20 mouse cellular contexts compared by ENCODE assay signal in genomic region chr10:94922848-94923247, GRCm38 (mm10). TPM values are rescaled to one million over a fixed set of nuclear protein-coding genes. Genes with fewer than 3 reads are reported as not detected.
A peak's percentile ranks its signal among the peaks of the same experiment; 100 is the strongest.
DNase-seq lines count a peak whose midpoint lies in the region; ATAC-seq and TF ChIP-seq lines count a peak whose summit lies in the region.
"Had no signal": no experiment of that assay in that cellular context is flagged by ENCODE, and none has a peak within 500 bp of the region (broad histone marks: within the 10 kb centered on the region; RNA-seq: fewer than 3 reads in every experiment).

No protein-coding gene starts in this region.

- no peak for ATAC-seq in heart, embryonic 16.5 days (replicated peaks; ENCODE audit: extremely low read depth, insufficient read depth, low FRiP score)
- no peak for ATAC-seq in liver, embryonic 13.5 days (ENCODE audit: low read depth)

- no peaks in the 10 kb centered on the region for H3K27me3 ChIP-seq in heart, embryonic 16.5 days (ENCODE audit: control insufficient read depth, insufficient read depth, low read length)
- H3K27me3 ChIP-seq in CH12.LX (replicated peaks) (no peaks in the 10 kb centered on the region), MEL (ENCODE audit: control insufficient read depth in 1 of 2, insufficient read depth in 2 of 2, low read length in 2 of 2) (no peaks in the 10 kb centered on the region)
- no peaks in the 10 kb centered on the region for H3K27me3 ChIP-seq in liver, embryonic 13.5 days
- H3K27me3 ChIP-seq in limb, embryonic 10.5 days (ENCODE audit: low read depth, poor library complexity, severe bottlenecking) = no peaks in the 10 kb centered on the region
- H3K27me3 ChIP-seq: embryonic facial prominence, embryonic 13.5 days; limb, embryonic 13.5 days; neural tube, embryonic 15.5 days had no signal

- peaks cover 8% of the 10 kb centered on the region; the same call in 1 of the 2 replicates for H3K79me2 ChIP-seq in CH12.LX (replicated peaks; ENCODE audit: control insufficient read depth, extremely low read depth, insufficient read depth, poor library complexity, severe bottlenecking)
- peaks cover 8% of the 10 kb centered on the region for H3K79me2 ChIP-seq in MEL (ENCODE audit: control insufficient read depth, insufficient read depth, low read length, poor library complexity)

- TF ChIP-seq POLR2A in CH12.LX (IDR thresholded peaks at IDR 0.05; ENCODE audit: low read depth, low read length) (no peak; the same call in 1 of the 2 replicates), MEL (IDR thresholded peaks at IDR 0.05; ENCODE audit: control insufficient read depth in 1 of 2, insufficient read depth in 1 of 2, low read depth in 1 of 2, low read length in 2 of 2, poor library complexity in 1 of 2) (no peak)

- no peaks in the 10 kb centered on the region for H3K36me3 ChIP-seq in heart, embryonic 16.5 days (ENCODE audit: control insufficient read depth, insufficient read depth)
- H3K36me3 ChIP-seq in CH12.LX (replicated peaks in 1 of 2; ENCODE audit: control insufficient read depth in 1 of 2, insufficient read depth in 1 of 2, low read length in 1 of 2) (peaks cover 0 to 7% of the 10 kb centered on the region in 2 experiments), MEL (ENCODE audit: control insufficient read depth in 1 of 2, insufficient read depth in 2 of 2, low read length in 2 of 2) (peaks cover 5 to 48% of the 10 kb centered on the region in 2 experiments)
- H3K36me3 ChIP-seq in liver, embryonic 13.5 days = no peaks in the 10 kb centered on the region
- H3K36me3 ChIP-seq in limb, embryonic 10.5 days = no peaks in the 10 kb centered on the region
- H3K36me3 ChIP-seq: embryonic facial prominence, embryonic 13.5 days; limb, embryonic 13.5 days had no signal

- TF ChIP-seq CTCF in CH12.LX (conservative IDR thresholded peaks at IDR 0.05 in 1 of 2, IDR thresholded peaks at IDR 0.05 in 1 of 2; ENCODE audit: low read depth in 2 of 2, low read length in 2 of 2) (no peak), MEL (IDR thresholded peaks at IDR 0.05 in 2 of 3, conservative IDR thresholded peaks at IDR 0.05 in 1 of 3; ENCODE audit: control insufficient read depth in 1 of 3, insufficient read depth in 1 of 3, low read depth in 2 of 3, low read length in 3 of 3, poor library complexity in 1 of 3, severe bottlenecking in 1 of 3) (no peak)

- no peak for TF ChIP-seq EP300 in CH12.LX (IDR thresholded peaks at IDR 0.05; ENCODE audit: low read length)
- no peak for TF ChIP-seq EP300 in MEL (IDR thresholded peaks at IDR 0.05; ENCODE audit: low read depth in 1 of 2, low read length in 2 of 2)

- in situ Hi-C loops in CH12.LX (cut with MboI; ENCODE audit: low pct_ligation_motif_present, low pct_unique_long_range_greater_than_20kb, low sequenced_read_pairs) = loop anchor here (5.0 kb wide), 1 partner anchor 71 kb away; no protein-coding TSS in a partner anchor

- TF ChIP-seq RAD21 in CH12.LX (IDR thresholded peaks at IDR 0.05; ENCODE audit: low read depth, low read length) (no peak), MEL (IDR thresholded peaks at IDR 0.05; ENCODE audit: low read depth, low read length) (no peak)

- DNase-seq in heart, adult 9 months (ENCODE audit: low spot score in 2 of 2) = no peak
- DNase-seq in CH12.LX (ENCODE audit: extremely low read depth) = peak; percentile 55
- no peak for DNase-seq in MEL (ENCODE audit: low read depth, low spot score)
- DNase-seq in liver, embryonic 13.5 days = no peak
- no peak for DNase-seq in limb, embryonic 10.5 days (ENCODE audit: low spot score)
- no peak for DNase-seq in adrenal gland, adult 8-10 months
- DNase-seq in embryo, embryonic 9.5 days (ENCODE audit: extremely low spot score) = no peak
- DNase-seq: cerebellum, adult 2 months; gastrocnemius, postnatal 10 days; kidney, postnatal 36 days; layer of hippocampus, adult 9-11 months; lung, postnatal 14 days; right cerebral cortex, postnatal 4 days; thymus, adult 18-20 months had no signal

- no peak overlapping the region for H3K9ac ChIP-seq in heart, embryonic 16.5 days (ENCODE audit: low read length)
- H3K9ac ChIP-seq in CH12.LX (ENCODE audit: insufficient read depth, low read depth) (peak overlapping the region; percentile 69), MEL (ENCODE audit: control insufficient read depth, low read depth, low read length, poor library complexity, severe bottlenecking) (peak overlapping the region; percentile 63)
- peak overlapping the region; percentile 53 for H3K9ac ChIP-seq in liver, embryonic 13.5 days
- H3K9ac ChIP-seq: embryonic facial prominence, embryonic 13.5 days; limb, embryonic 13.5 days; neural tube, embryonic 15.5 days had no signal

- no peaks in the 10 kb centered on the region for H3K9me3 ChIP-seq in heart, embryonic 16.5 days (replicated peaks; ENCODE audit: control insufficient read depth, low read length)
- H3K9me3 ChIP-seq in CH12.LX (replicated peaks; ENCODE audit: low read length) (no peaks in the 10 kb centered on the region), MEL (replicated peaks; ENCODE audit: insufficient read depth, low read length) (no peaks in the 10 kb centered on the region)
- H3K9me3 ChIP-seq in liver, embryonic 13.5 days (replicated peaks) = no peaks in the 10 kb centered on the region
- no peaks in the 10 kb centered on the region for H3K9me3 ChIP-seq in limb, embryonic 10.5 days (replicated peaks)
- H3K9me3 ChIP-seq: embryonic facial prominence, embryonic 13.5 days; G1E; limb, embryonic 13.5 days; midbrain, embryonic 10.5 days; neural tube, embryonic 15.5 days had no signal

- H3K4me2 ChIP-seq in heart, embryonic 16.5 days (ENCODE audit: low read depth, low read length) = no peak overlapping the region
- H3K4me2 ChIP-seq in CH12.LX (ENCODE audit: insufficient read depth, low read depth, poor library complexity, severe bottlenecking) = peak overlapping the region; percentile 59
- H3K4me2 ChIP-seq in liver, embryonic 13.5 days = peak overlapping the region; percentile 52
- H3K4me2 ChIP-seq: embryonic facial prominence, embryonic 13.5 days; limb, embryonic 13.5 days; neural tube, embryonic 15.5 days had no signal

- H3K27ac ChIP-seq in heart, embryonic 16.5 days (ENCODE audit: low read length) = peak overlapping the region; percentile 15
- H3K27ac ChIP-seq in CH12.LX (ENCODE audit: insufficient read depth, low read depth) (peak overlapping the region; percentile 95), MEL (ENCODE audit: control insufficient read depth, low read depth, low read length) (peak overlapping the region; percentile 94)
- peak overlapping the region; percentile 85 for H3K27ac ChIP-seq in liver, embryonic 13.5 days
- H3K27ac ChIP-seq in limb, embryonic 10.5 days = no peak overlapping the region
- H3K27ac ChIP-seq: embryonic facial prominence, embryonic 13.5 days; limb, embryonic 13.5 days; midbrain, embryonic 10.5 days; neural tube, embryonic 15.5 days had no signal

- WGBS in heart, embryonic 16.5 days = 76% methylated on average over 12 of the region's 12 CpGs
- WGBS in liver, embryonic 13.5 days (ENCODE audit: insufficient replicate concordance) = 50% methylated on average over 12 of the region's 12 CpGs
- WGBS in limb, embryonic 10.5 days = 91% methylated on average over 12 of the region's 12 CpGs

- dilution Hi-C loops in CH12.LX (cut with MboI; ENCODE audit: extremely low pct_ligation_motif_present, extremely low pct_unique_long_range_greater_than_20kb, low sequenced_read_pairs) = loop anchor here (25.0 kb wide), 1 partner anchor 111 kb away; no protein-coding TSS in a partner anchor

- H3K4me3 ChIP-seq in heart, embryonic 16.5 days (ENCODE audit: low read length) = no peak overlapping the region
- H3K4me3 ChIP-seq in CH12.LX (replicated peaks in 1 of 3; ENCODE audit: low read depth in 2 of 3, low read length in 2 of 3, poor library complexity in 1 of 3) (peak overlapping the region in 2 of 3 experiments; percentile 41 to 56), MEL (ENCODE audit: control insufficient read depth in 1 of 2, insufficient read depth in 1 of 2, low read depth in 2 of 2, low read length in 2 of 2) (peak overlapping the region in 1 of 2 experiments; percentile 3; a peak in 1 of 4 replicates)
- no peak overlapping the region for H3K4me3 ChIP-seq in liver, embryonic 13.5 days (replicated peaks)
- H3K4me3 ChIP-seq in limb, embryonic 10.5 days = no peak overlapping the region
- H3K4me3 ChIP-seq: embryonic facial prominence, embryonic 13.5 days; limb, embryonic 13.5 days; midbrain, embryonic 10.5 days; neural tube, embryonic 15.5 days had no signal

- no peaks in the 10 kb centered on the region for H3K4me1 ChIP-seq in heart, embryonic 16.5 days (ENCODE audit: control insufficient read depth, insufficient read depth, low read length)
- peaks cover 24 to 89% of the 10 kb centered on the region in 2 experiments for H3K4me1 ChIP-seq in CH12.LX (ENCODE audit: control insufficient read depth in 1 of 2, insufficient read depth in 2 of 2)
- H3K4me1 ChIP-seq in MEL (ENCODE audit: control insufficient read depth in 1 of 2, insufficient read depth in 2 of 2, low read length in 2 of 2) = peaks cover 29 to 37% of the 10 kb centered on the region in 2 experiments
- peaks cover 91% of the 10 kb centered on the region for H3K4me1 ChIP-seq in liver, embryonic 13.5 days (replicated peaks)
- H3K4me1 ChIP-seq in limb, embryonic 10.5 days = peaks cover 25% of the 10 kb centered on the region

TF ChIP-seq in CH12.LX, 34 proteins besides CTCF, POLR2A, EP300 and RAD21 (continues in another document):
- TF ChIP-seq IRF4 (IDR thresholded peaks at IDR 0.05; ENCODE audit: low read depth, low read length) = no peak
- TF ChIP-seq KAT2A (IDR thresholded peaks at IDR 0.05; ENCODE audit: insufficient replicate concordance, low read length) = 0 out of 2 replicates have a peak, but pooled peaks have one; percentile 36
- TF ChIP-seq NELFE (IDR thresholded peaks at IDR 0.05; ENCODE audit: low read depth, low read length) = no peak
- no peak for TF ChIP-seq TCF12 (IDR thresholded peaks at IDR 0.05; ENCODE audit: low read depth, low read length)

TF ChIP-seq in MEL, 35 proteins besides CTCF, POLR2A, EP300 and RAD21 (continues in another document):
- peak; percentile 86 for TF ChIP-seq USF1 (IDR thresholded peaks at IDR 0.05; ENCODE audit: low read depth, low read length)
- no peak for TF ChIP-seq MAX (IDR thresholded peaks at IDR 0.05; ENCODE audit: low read length)
- peak; percentile 88 for TF ChIP-seq BHLHE40 (IDR thresholded peaks at IDR 0.05; ENCODE audit: borderline replicate concordance, low read depth, low read length)
- TF ChIP-seq KAT2A (conservative IDR thresholded peaks at IDR 0.05; ENCODE audit: low read depth, low read length) = no peak

RNA-seq across cellular contexts. Expression of gene Plxnc1, which starts 21.8 kb away (rescaled TPM):
- polyA plus RNA-seq in heart, embryonic 16.5 days (2015; fragmentation: Nextera tagmentation; extraction: Ambion mirVana) = 2.0 TPM in 2 replicates
- total RNA-seq in CH12.LX (2012; rRNA removed) (33.0 and 38.4 TPM in 2 replicates), CH12.LX (2014; rRNA removed) (31.2 and 34.4 TPM in 2 replicates), MEL (2012; rRNA removed) (16.4 and 30.1 TPM in 2 replicates)
- polyA plus RNA-seq in CH12.LX (2012; ENCODE audit: insufficient read length, low read depth) (26.6 and 27.6 TPM in 2 replicates), MEL (2012; ENCODE audit: insufficient read depth in 1 of 2, insufficient read length in 2 of 2, low read depth in 1 of 2, low replicate concordance in 2 of 2, missing spikeins in 1 of 2) (10 to 100 TPM in 1 of 2 experiments, not detected in 1; 15.1 TPM)
- polyA plus RNA-seq in liver, embryonic 13.5 days (2015; fragmentation: Nextera tagmentation; extraction: Ambion mirVana) = 1.8 and 2.0 TPM in 2 replicates
- polyA plus RNA-seq in limb, embryonic 10.5 days (2016; fragmentation: Nextera tagmentation; extraction: Ambion mirVana) = 0.35 and 0.48 TPM in 2 replicates
- total RNA-seq in adrenal gland, adult 8-10 months (2022) = 10 to 100 TPM in 2 of 4 experiments, 1 to 10 TPM in 2; 1.5 to 30.4 (median 13.9) TPM

Comparison
In these comparisons a context has a peak if more than half of its experiments do, and no peak if none do; other contexts are left out.
1. H3K4me3 ChIP-seq: peak in CH12.LX (2 of 3); none in heart, embryonic 16.5 days (single experiment), liver, embryonic 13.5 days (single experiment) and limb, embryonic 10.5 days (single experiment).